Mouse (Mus musculus) spleen, adult 2 months (tissue): ENCODE measurements at regions not wholly inside any gene's neighbourhood (a gene's known extent, or its start where the extent isn't known, plus 50 kb on each side); places are given as distances from the start of the nearest gene placed in this dataset.

Source experiments
- CTCF ChIP-seq: fragments of 200-500 bp; IDR thresholded peaks from 2 replicates; pipeline ENCODE4 v1.5.1; 2011; ENCODE audit warnings: mild to moderate bottlenecking, inconsistent platforms; ENCODE audit not compliant: insufficient read depth, insufficient read length, insufficient replicate concordance; ENCODE audit errors: extremely low read depth
- POLR2A ChIP-seq: fragments of 200-500 bp; IDR thresholded peaks from 2 replicates; pipeline ENCODE4 v1.6.1; 2011; ENCODE audit warnings: low read depth, low read length, inconsistent platforms

DNA sequence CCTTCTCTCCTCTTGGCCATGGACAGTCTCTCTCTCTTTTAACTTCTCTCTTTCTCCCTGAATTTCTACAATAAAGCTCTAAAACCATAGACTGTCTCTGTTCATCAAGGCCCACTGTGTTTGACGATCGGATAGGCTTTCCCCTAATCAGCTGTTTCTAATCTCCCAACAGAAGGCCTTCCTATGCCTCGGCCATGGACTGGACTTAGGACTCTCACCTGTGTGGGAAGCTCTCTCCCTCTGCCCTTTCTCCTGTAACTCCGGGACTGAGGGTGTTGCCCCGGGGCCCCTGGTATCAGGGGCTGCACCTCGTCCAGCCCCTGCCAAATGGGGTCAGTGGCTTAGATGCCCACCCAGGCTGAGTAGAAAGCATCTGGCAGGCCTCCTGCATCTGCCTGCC, 713.0 kb downstream of the Rapgef2 start:
- TF ChIP-seq CTCF (no peak), POLR2A (no peak)
